Mouse (Mus musculus) retina, postnatal 1 day (tissue): ENCODE measurements around the gene Arhgap17.
A peak's percentile ranks its signal among the peaks of the same experiment; 100 is the strongest.

Source experiments
- DNase-seq: peaks from one replicate; pipeline ENCODE4 v3.0.0-alpha.2; 2012

Arhgap17 gene

GRCm38 (mm10) chr7:123341896-123342295, 27.8 kb downstream of the Arhgap17 start:
- DNase-seq = no peak

DNA sequence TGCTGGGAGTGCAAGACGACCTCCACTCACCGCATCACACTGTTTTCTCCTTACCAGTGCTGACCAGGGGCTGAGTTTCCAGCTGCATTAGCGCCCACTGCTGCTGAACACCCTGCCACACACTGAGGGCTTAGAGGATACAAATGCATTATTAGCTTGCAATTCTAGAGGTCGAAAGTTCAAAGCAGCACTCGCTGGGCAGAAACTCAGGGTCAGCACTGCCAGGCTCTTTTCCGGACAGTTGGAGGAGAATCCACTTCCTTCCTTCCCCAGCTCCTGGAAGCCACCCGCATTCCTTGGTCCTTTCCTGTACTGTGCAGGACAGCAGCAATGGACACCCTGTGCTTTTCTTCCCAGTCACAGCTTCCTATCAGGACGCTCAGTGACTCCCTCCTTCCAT, 31.4 kb downstream of the Arhgap17 start:
- no peak for DNase-seq

- DNase-seq = no peak
Observed at GRCm38 (mm10) chr7:123336322-123336721, 33.4 kb downstream of the Arhgap17 start.

DNA sequence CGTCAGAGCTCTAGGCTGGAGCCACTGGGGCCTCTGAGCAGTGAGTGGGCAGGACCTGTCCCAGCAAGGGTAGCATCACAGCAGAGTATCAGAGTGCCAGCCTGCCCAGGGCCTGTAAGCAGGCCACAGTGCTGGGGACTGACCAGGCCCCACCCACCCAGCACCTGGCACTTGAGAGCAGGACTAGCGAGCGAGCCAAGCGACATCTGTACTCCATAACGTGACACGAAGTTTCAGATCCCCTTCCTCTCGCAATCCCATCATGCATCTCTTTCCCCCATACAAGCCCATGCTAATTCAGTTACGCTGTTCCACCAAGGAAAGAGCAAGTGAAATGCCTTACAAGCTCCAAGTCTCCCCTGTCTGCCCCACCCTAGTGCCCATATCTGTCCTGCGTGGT, 39.2 kb downstream of the Arhgap17 start:
- no peak for DNase-seq

DNA sequence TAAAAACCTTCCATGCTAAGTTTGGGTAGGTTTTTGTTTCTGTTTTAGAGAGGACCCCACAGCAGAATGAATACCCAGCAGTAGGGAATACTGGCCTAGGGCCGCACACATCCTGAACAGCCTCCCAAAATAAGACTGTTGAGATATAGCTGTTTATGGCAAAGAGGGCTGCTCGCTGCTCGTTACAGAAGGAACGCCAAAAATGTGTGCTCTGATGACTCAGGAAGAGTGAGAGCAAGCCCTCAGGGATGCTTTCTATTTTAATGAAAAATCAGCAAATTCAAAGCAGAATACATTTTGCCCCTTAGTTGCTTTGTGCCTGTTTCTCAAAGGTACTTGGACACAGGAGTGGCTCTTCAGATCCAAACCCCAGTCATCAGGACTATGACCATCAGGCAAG, 41.8 kb downstream of the Arhgap17 start:
- no peak for DNase-seq

GRCm38 (mm10) chr7:123326901-123327300, 42.8 kb downstream of the Arhgap17 start:
- no peak for DNase-seq

DNA sequence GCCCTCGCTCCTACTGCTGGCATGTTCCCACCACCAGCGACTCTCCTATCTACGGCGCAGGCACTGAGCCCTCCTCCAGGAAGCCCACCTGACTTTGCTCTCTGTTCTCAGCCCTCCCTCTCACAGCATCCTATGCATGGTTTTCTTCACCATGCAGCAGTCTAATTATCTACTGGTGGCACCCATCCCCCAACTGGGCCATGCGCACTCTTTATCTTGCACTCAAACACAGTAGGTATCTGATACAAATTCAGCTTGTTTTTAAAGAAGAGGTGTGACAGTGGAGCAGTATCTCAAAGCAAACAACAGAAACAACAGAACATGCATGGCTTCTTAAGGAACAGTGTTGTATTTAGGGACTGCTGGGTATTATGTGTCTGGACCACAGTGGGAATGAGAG, 43.7 kb downstream of the Arhgap17 start:
- no peak for DNase-seq

GRCm38 (mm10) chr7:123324105-123324504, 45.6 kb downstream of the Arhgap17 start:
- DNase-seq = no peak

GRCm38 (mm10) chr7:123323388-123323787, 46.3 kb downstream of the Arhgap17 start:
- DNase-seq = no peak

GRCm38 (mm10) chr7:123322452-123323121, 47.1 kb downstream of the Arhgap17 start:
- DNase-seq = no peak

GRCm38 (mm10) chr7:123312738-123313137, 57.0 kb downstream of the Arhgap17 start:
- no peak for DNase-seq

GRCm38 (mm10) chr7:123311836-123312235, 57.9 kb downstream of the Arhgap17 start:
- DNase-seq = no peak

GRCm38 (mm10) chr7:123307887-123308558, 61.7 kb downstream of the Arhgap17 start:
- peak; percentile 9 for DNase-seq

DNA sequence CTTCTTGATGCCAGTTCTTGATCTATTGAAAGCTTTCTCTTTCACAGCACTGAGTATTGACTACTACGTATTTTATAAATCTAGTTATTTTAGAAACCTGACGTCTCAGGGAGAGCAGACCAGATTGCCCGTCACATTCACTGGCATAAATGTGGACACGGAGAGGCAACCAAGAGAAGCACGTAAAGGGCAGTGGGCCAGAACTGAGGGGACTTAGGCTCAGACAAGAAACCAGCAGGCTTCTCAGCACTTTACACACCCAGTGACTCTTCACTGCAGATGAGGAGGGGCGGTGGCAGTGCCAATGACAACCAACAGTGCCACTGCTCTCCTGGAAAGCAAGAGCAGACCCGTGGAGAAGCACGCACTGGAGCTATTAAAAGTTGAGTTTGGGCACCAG, 62.5 kb downstream of the Arhgap17 start:
- no peak for DNase-seq

DNA sequence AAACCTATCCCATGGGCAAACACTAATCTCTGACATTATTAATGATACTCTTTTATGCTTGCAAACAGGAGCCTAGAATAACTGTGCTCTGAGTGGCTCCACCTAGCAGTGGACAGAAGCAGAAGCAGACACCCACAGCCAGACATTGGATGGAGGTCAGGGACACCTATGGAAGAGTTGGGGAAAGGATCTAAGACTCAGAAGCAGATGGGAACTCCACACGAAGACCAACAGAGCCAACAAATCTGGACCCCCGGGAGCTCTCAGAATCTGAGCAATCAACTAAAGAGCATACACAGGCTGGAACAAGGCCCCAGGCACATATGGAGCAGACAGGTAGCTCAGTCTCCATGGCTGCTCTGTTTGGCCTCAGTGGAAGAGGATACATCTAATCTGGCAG, 64.3 kb downstream of the Arhgap17 start:
- DNase-seq = no peak

GRCm38 (mm10) chr7:123300258-123300657, 69.5 kb downstream of the Arhgap17 start:
- DNase-seq = no peak

DNA sequence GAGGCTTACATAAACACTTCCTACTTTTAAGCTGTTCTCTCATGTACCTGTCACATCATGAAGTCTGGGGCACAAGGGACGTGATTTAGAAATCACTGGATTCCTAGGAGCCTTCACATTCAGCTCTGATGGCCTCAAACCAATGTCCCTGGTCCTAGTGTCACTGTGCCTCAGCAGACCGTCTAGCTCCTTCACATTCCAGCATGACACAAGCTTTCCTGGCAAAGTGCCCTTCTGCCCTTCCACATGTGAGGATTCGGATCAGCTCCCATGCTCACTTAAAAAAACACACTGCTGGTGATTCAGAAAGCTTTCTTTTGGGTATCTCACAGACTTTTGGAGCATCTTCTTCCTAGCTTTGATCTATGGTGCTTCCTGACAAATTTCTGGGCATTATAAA, 71.5 kb downstream of the Arhgap17 start:
- DNase-seq = no peak

GRCm38 (mm10) chr7:123296097-123296496, 73.6 kb downstream of the Arhgap17 start:
- no peak for DNase-seq

- DNase-seq = no peak
Observed at GRCm38 (mm10) chr7:123295423-123295822, 74.3 kb downstream of the Arhgap17 start.

- DNase-seq = no peak
Observed at GRCm38 (mm10) chr7:123293898-123294297, 75.8 kb downstream of the Arhgap17 start.

- DNase-seq = no peak
Observed at GRCm38 (mm10) chr7:123291942-123292341, 77.8 kb downstream of the Arhgap17 start.

DNA sequence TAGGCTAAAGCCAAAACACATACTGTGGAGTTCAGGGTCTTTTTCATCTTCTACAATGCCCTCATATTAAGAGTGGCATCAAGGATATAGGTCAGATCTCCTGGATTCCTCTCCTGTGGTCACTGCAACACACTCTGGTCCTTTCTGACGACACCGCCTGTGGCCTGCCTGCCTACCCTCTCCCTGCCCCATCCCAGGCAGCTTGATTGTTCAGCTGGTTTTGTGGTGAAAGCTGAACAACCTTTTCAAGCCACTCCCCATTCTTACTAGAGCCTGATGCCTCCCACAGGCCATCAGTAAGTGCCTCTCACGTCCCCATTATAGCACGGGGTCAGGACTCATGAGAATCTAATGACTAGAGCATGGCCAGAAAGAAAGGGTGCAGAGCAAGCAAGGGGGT, 80.5 kb downstream of the Arhgap17 start:
- no peak for DNase-seq

GRCm38 (mm10) chr7:123287903-123288302, 81.8 kb downstream of the Arhgap17 start:
- DNase-seq = no peak

DNA sequence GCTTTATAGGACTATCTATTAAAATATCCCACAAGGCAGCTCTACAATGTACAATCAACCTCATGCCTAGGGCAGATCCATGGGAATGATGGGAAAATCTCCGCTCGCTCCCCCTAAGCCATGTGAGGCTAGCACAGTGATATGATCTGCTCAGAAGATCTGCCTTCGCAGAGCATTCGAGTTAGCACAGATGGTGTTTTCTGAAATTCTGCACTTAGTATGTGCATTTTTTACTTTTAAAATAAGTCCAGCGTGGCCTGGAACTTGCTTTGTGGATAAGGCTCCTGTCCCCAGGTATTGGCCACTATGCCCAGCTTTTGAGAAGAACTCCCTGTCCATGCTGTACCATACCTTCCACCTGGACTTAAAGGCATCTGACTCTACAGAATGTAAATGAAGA, 83.8 kb downstream of the Arhgap17 start:
- no peak for DNase-seq

DNA sequence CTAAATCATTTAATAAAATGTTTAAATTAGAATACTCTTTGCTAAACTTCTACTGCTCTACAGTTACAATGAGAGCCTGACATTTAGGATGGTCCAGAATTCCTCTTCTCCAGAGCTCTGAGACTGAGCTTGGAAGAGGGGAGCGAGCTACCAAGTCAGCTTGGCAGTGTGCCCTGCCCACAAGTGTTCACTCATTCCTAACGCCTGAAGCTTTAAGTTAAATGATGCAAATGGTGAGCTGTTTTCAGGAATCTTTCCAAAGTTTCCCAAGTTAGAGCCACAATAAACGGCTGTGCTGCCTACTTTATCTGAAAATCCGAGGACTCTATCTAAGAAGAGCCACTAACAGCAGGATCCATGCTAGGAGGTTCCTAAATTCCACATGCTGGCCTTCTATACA, 85.9 kb downstream of the Arhgap17 start:
- no peak for DNase-seq
